Mouse (Mus musculus) naive thymus-derived CD4-positive, alpha-beta T cell, adult 2 months (primary cell): ENCODE data around the gene Patl2.

Experiments
- DNase-seq: peaks from one replicate; pipeline ENCODE4 v3.0.0-alpha.2; 2011; ENCODE audit warnings: low read depth

Gene Patl2

GRCm38 (mm10) chr2:122172188-122172587 lies 13.8 kb downstream of the Patl2 start:
- DNase-seq = no peak

DNA sequence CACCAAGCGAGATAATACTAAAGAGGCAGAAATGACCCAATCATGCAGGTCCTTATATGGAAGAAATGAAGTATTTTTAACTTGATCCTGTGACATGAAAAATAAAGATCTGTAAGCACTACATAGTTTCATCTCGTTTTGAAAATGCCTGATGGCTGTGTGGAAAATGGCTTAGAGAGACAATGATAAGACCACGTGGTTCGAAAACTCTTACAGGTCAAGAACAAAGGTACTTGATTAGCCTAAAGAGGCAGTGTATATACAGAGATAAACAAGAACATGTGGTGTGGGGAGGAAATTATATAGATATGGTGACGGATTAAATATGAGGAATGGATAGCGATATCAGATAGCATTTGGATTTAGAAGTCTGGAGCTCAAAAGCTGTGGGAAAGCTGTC lies 14.7 kb downstream of the Patl2 start:
- no peak for DNase-seq

DNA sequence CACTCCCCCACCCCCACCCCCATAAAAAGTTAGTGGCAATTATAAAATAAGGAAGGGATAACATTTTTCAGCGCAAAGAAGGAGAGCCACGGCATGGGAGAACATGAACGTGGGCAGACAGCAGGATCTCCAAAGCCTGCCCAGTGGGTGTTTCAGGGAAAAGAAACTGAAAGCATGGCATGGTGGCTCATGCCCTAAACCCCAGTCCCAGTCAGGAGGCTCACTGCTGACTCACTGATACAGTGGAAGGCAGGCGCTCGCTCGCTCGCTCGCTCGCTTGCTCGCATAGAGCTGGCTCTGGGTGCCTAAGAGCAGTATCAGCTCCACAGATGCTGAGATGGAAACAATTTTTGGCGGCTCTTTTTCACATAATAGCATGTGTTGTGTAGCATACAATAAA lies 21.7 kb downstream of the Patl2 start:
- DNase-seq = peak; percentile 70

DNA sequence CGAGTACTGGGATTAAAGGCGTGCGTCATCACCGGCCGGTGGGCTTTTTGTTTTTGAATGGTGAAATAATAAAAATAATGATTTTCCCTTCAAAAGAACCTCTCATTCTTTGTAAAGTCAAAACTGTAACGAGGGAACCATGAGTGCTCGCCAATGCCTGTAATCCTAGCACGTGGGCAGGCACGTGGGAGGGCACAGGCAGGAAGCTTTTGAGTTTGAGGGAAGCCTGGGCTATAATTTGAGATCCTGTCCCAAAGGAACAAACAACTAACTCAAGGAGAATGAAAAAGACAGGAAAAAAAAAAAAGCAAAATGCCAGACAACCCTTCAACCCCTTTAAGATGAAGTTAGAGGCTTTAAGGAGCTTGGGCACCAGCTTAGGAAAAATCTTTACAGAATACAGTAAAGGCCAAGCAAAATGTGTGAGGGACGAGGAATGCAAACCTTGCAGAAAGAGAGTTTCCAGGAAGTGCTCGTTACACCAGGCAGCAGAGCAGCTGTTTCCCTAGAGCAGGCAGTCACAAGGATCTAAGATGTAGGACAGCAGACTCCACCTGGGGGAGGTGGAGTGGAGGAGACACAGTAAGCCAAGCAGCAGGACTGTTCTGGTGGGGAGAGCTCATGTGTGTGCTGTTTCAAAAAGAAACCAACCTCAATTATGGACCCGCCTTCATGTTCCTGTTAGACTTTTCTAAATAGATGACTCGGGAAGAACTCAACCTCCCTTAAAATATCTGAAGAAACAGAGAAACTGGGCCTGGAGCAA lies 22.4 kb downstream of the Patl2 start:
- peak; percentile 44 for DNase-seq

DNA sequence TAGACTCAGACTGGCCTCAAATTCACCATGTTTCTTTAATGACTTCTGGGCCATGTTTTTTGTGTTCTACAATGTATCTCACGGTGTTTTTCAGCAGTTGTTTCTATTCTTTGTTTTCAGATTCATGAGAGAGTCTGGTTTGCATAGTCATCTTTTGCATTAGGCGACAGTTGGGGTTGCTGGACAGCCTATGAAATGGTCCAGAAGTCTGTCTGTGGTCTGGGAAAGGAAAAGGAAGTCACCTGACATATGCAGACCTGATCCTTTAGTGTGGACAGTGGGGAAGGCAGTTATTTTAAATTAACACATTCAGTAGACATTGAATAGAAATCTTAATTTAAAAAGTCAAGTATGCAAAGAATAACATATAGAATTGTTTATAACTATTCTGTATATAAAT lies 23.5 kb downstream of the Patl2 start:
- no peak for DNase-seq

- no peak for DNase-seq
These were observed 24.4 kb downstream of the Patl2 start for GRCm38 (mm10) chr2:122161542-122161941.

- peak; percentile 89 for DNase-seq
These were observed 25.3 kb downstream of the Patl2 start, which contains the start of gene Trim69 for GRCm38 (mm10) chr2:122160680-122161079. Gene Trim69, plus strand, starts transcription at chr2:122160700.

GRCm38 (mm10) chr2:122159667-122160066 lies 26.3 kb downstream of the Patl2 start:
- DNase-seq = no peak

- DNase-seq = no peak
These were observed 27.6 kb downstream of the Patl2 start for GRCm38 (mm10) chr2:122158362-122158802.

DNA sequence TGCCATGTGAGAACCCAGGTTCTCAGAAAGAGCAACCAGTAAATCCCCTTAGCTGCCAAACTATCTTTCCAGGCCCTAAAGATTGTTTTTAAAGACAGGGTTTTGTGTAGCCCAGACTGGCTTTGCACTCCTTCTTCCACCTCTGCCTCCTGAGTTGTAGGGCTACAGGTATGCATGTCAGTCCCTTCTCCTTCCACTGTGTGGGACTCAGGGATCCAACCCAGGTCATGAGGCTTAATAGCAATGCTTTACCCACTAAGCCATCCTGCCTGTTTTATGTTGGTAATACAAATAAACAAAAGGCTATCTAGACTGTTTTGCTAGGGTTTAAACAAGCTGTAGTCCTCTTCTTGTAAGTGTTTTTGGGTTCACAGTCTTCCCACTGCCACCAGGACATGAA lies 28.4 kb downstream of the Patl2 start:
- no peak for DNase-seq

GRCm38 (mm10) chr2:122156051-122156700 lies 29.8 kb downstream of the Patl2 start:
- no peak for DNase-seq

DNA sequence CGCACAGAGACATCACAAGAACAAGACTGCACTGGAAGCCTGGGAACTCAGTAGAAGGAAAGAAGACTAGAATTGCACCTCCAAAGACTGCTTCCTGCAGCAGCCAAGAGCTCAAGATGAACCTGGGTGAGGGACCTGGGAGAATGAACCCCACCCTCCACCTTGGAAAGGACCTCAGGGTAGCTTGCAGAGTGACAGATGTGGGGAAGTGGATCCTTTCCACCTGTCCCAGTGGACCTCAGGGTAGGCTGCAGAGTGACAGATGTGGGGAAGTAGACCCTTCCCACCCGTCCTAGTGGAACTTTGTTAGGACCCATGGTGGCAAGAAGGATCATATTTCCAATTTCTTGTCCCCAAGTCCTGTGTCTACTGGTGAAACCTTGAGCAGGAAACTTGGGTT lies 30.7 kb downstream of the Patl2 start:
- DNase-seq = no peak

- DNase-seq = no peak
These were observed 31.5 kb downstream of the Patl2 start for GRCm38 (mm10) chr2:122154479-122154878.

GRCm38 (mm10) chr2:122153681-122154365 lies 32.2 kb downstream of the Patl2 start:
- DNase-seq = no peak

DNA sequence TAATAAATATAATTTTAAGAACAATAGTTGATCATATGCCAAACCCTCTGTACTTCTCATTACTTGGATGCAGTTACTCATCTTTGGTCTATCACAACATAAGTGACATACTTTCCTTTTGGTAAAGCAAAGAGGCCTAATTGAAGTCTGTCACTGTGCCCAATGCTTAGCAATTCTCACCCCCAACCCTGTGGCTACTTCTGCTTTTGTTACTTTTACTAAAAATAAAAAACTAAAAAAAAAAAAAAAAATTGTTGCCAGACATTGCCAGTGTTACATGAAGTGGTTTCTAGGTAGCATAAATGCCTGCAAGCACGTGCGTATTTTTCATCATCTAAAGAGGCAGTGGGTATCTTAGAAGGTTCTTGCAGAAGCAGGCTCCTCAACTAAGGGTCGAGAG lies 33.1 kb downstream of the Patl2 start:
- no peak for DNase-seq

- no peak for DNase-seq
These were observed 34.8 kb downstream of the Patl2 start for GRCm38 (mm10) chr2:122151221-122151620.

GRCm38 (mm10) chr2:122149716-122150115 lies 36.3 kb downstream of the Patl2 start:
- no peak for DNase-seq

GRCm38 (mm10) chr2:122149316-122149715 lies 36.7 kb downstream of the Patl2 start:
- peak; percentile 54 for DNase-seq

GRCm38 (mm10) chr2:122148242-122148917 lies 37.6 kb downstream of the Patl2 start:
- DNase-seq = peak; percentile 91

DNA sequence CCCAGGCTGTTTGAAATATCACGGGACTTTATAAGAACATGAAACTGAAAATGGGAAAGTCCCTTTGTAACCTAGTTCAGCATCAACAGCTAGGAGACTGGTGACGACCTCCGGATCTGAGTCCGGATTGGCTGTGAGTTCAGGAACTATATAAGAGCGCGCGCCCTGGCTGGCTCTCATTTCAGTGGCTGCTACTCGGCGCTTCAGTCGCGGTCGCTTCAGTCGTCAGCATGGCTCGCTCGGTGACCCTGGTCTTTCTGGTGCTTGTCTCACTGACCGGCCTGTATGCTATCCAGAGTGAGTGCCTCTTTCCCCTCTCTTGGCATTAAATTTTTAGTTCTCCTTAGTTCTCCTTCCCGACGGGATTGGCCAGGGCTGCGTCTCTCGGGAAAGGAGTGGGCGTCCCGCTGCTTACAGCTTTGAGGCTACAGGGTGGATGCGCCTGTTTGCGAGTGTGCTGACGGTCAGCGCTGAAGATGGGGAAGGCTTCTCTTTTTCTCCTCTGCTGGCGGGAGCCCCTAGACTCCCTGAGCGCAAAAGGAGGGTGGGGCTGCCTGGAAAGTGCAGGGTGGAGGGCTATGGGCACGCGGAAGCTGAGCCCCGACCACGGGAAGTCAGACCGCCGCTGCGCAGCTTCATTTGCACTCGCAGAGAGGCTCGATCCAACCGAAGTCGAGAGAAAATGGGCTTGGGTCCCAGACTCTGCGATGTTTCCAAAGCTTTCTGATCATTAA lies 38.3 kb downstream of the Patl2 start, which contains the start of gene B2m:
TSS of gene B2m (plus strand) at position 179 of the 734 bp plus-strand sequence.
- DNase-seq = peak; percentile 98

- DNase-seq = peak; percentile 51
These were observed 39.3 kb downstream of the Patl2 start for GRCm38 (mm10) chr2:122146687-122147086.
